Mouse (Mus musculus) kidney, adult 2 months (tissue): Measurements from ENCODE around the gene Dapp1.
"Not testable (repeated sequence)": the region's sequence is repeated elsewhere in the genome, so short reads cannot be mapped to it uniquely, and the experiment has no call there.

ENCODE experiments used
- CTCF ChIP-seq: fragments of 200-500 bp; conservative IDR thresholded peaks from 2 replicates; pipeline ENCODE4 v1.5.1; 2011; ENCODE audit warnings: low read depth, mild to moderate bottlenecking, control low read depth, low read length, moderate library complexity, mixed read lengths; ENCODE audit not compliant: insufficient read depth, insufficient read length
- POLR2A ChIP-seq: fragments of 200-500 bp; IDR thresholded peaks from one replicate; pipeline ENCODE4 v1.6.1; 2011; ENCODE audit warnings: low read depth, low read length, control low read depth

GRCm38 (mm10) chr3:137964014-137964413 lies 17.3 kb downstream of the Dapp1 start:
- not testable (repeated sequence) for TF ChIP-seq CTCF, POLR2A
